Mouse (Mus musculus): ENCODE results near the gene Pla2g12b. TPM values are rescaled to one million over a fixed set of nuclear protein-coding genes. Genes with fewer than 3 reads are reported as not detected.
A peak's percentile ranks its signal among the peaks of the same experiment; 100 is the strongest.
"Not testable (repeated sequence)": the region's sequence is repeated elsewhere in the genome, so short reads cannot be mapped to it uniquely, and the experiment has no call there.

Gene Pla2g12b
- total RNA-seq (2015) (not detected in 2 replicates), total RNA-seq (2017) (not detected in 2 replicates)

GRCm38 (mm10) chr10:59402899-59403792 lies at the start of gene Pla2g12b:
Gene Pla2g12b, plus strand, starts transcription at chr10:59403660.
- ATAC-seq (ENCODE audit: poor library complexity, severe bottlenecking) = no peak

- ATAC-seq (ENCODE audit: poor library complexity, severe bottlenecking) = no peak
Observed at GRCm38 (mm10) chr10:59354120-59354519, 49.3 kb upstream of the Pla2g12b start.

DNA sequence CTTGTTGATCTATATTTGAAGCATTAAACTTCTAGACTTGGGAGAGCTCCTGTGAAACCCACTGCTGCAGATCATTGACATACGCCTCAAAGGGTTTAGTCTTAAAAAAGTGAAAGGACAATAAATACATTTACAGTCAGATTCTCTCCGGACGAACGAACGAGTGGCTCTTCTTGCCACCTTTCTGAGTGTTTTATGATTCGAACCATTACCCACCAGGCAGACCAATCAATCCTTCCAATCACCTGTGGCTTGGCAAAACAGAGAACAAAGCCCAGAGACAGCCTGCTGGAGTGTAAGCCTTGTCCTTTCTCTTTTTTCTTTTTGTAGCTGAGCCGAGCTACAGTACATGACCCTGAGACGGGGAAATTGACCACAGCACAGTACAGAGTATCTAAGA lies 48.4 kb upstream of the Pla2g12b start:
- no peak for ATAC-seq (ENCODE audit: poor library complexity, severe bottlenecking)

DNA sequence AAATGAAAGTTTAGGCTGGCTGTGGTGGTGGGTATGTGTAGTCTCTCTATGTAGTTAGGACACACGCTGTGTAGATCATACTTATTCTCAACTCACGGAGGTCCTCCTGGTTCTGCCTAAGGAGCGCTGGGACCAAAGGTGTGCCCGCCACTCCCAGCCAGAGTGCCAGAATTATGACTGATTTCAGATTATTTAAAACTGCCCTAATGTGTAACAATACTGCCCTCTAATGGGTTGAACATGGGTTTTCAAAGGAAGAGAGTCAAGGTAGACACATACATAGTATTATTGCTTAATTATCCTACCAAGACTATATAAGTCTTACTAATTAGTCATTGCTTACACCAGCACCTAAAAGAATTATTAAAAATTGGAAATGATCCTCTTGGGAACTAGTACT lies 44.7 kb upstream of the Pla2g12b start:
- ATAC-seq (ENCODE audit: poor library complexity, severe bottlenecking) = no peak

- no peak for ATAC-seq (ENCODE audit: poor library complexity, severe bottlenecking)
Observed at GRCm38 (mm10) chr10:59363208-59363607, 40.3 kb upstream of the Pla2g12b start.

DNA sequence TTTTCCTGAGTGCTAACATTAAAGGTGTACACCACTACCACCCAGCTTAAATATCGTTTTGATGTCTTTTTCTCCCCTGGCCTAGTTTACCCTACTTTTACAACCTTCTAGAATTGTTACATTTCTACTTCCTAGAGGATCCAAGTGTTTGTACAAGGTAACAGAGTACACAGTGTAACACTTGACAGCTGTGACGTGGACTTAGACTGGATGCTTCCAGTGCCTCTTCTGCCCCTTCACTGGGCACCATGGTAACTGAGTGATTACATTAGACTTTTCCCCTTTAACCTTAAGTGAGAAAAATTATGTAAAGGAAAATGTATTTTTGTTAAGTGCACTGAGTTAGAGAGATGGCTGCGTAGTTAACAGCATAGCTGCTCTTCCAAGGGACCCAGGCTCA lies 38.9 kb upstream of the Pla2g12b start:
- ATAC-seq (ENCODE audit: poor library complexity, severe bottlenecking) = no peak

DNA sequence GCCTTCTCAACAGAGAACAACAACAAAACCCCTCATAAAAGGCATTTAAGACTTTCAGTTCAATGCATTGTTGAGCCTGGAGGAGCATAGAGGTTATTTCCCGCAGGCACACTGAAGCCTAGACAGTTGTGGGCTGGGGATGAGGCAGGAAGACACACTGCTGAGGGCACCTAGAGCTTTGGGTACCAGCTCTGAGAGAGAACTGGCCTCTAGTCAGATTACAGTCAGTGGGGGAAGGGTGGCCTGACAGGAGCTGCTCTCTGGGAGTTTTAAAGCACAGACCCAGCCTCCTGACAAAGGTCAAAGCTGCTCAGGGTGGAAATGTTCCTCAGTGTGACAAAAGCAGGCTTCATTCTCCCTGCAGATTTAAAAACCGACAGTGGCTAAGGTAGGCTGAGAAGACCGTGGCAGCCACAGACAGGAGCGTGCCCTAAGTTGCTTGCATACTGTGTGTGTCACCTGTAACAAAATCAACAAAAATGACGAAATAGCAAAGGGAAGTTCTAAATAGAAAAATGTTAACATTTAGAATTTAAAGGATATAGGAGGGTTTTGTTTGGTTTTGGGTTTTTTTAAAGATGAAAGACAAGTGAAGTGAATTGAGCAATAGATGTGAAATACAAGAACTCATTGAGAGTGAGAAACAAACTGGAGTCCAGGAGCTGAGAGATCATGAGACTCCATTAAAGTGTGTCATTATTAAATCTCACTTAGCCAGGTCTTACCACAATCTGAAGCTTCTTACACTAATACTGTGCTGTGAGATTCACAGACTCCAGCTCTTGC lies 37.5 kb upstream of the Pla2g12b start:
- ATAC-seq (ENCODE audit: poor library complexity, severe bottlenecking) = no peak

DNA sequence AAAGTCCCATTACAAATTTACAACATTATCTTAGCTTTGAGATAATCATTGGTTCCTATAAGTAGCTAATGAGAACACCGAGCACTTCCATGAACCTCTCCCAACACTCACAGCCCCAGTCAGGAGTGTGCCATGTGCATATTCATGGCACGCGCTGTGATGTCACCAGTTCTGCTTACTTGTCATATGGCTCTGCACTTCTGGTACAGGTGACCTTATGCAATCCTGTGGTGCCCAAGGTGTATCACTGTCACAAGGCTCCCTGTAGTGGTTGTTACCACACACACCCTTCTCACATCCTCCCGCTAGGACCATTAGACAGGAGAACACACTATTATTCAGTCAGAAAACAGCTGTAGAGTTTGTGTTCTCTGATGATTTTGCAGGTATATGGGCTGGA lies 36.7 kb upstream of the Pla2g12b start:
- no peak for ATAC-seq (ENCODE audit: poor library complexity, severe bottlenecking)

- ATAC-seq (ENCODE audit: poor library complexity, severe bottlenecking) = no peak
Observed at GRCm38 (mm10) chr10:59367206-59367605, 36.3 kb upstream of the Pla2g12b start.

- no peak for ATAC-seq (ENCODE audit: poor library complexity, severe bottlenecking)
Observed at GRCm38 (mm10) chr10:59368729-59369128, 34.7 kb upstream of the Pla2g12b start.

DNA sequence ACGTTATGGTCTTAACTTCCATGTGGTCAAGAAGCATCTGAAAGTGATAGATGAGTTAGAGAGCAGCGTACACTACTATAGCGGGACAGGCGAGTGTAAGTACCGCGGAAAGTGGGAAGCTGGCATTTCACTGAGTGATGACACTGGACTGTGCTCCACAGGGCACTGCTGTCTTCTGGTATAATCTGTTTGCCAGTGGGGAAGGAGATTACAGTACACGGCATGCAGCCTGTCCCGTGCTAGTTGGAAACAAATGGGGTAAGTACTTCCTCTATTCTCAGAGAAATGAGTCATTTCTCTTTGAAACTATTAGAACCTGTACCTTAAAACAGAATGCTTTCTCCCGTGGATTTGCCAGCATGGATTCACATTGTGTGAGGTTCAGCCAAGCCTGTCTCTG lies 34.0 kb upstream of the Pla2g12b start:
- ATAC-seq (ENCODE audit: poor library complexity, severe bottlenecking) = peak; percentile 35; the same call in 1 of the 2 replicates

DNA sequence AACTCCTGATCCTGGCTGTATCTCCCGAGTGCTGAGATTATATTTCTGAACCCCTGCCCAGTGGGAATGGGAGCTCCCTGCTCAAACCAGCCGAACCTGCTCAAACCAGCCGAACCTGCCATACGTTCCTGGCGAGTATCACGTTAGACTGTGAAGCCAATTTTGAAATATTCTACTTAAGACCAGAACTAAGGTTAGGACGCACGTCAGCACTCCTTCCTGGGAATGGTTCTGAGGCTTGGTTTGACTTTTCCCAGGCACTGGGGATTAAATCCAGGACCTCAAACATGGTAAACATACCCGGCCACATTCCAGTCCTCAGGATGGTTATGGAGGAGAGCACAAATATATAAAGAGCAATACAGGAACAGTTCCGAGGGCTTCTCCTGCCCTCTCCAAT lies 25.6 kb upstream of the Pla2g12b start:
- ATAC-seq (ENCODE audit: poor library complexity, severe bottlenecking) = no peak

DNA sequence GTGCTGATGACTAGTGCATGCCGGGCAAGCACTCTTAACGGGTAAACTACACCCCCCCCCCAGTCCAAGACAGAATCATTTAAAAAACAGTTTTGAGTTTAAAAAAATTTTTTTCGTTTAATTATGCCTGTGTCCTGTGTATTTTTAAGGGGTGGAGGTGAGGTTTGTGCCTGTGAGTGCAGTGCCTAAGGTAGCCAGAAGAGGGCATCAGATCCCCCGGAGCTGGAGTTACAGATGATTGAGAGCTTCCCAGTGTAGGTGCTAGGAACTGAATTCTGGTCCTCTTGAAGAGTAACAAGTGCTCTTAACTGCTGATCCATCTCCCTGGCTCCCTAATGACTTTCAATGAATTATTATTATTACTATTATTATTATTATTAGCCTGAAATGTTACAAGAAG lies 24.7 kb upstream of the Pla2g12b start:
- no peak for ATAC-seq (ENCODE audit: poor library complexity, severe bottlenecking)

- ATAC-seq (ENCODE audit: poor library complexity, severe bottlenecking) = no peak
Observed at GRCm38 (mm10) chr10:59379927-59380326, 23.5 kb upstream of the Pla2g12b start.

DNA sequence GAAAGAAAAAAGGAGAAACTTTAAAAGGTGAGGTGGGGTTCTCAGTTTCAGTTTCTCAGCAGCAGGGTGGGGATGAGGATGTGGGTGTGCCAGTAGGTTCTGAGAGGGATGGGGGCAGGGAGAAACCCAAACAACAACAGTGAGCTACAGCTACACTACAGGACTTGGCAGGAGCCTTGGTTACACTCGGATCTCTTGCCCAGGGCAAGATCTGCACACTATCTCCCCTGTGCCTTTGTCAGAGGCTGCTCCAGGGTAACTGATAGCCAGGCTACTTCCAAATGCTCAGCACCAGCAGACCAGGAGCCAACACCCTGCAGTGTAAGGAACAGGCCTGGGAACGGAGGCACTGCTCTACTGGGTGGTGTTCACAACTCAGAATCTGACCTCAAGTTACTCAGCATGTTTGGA lies 23.0 kb upstream of the Pla2g12b start:
- ATAC-seq (ENCODE audit: poor library complexity, severe bottlenecking) = 0 out of 2 replicates have a peak, but pooled peaks have one; percentile 21

GRCm38 (mm10) chr10:59381563-59381962 lies 21.9 kb upstream of the Pla2g12b start:
- ATAC-seq (ENCODE audit: poor library complexity, severe bottlenecking) = not testable (repeated sequence)

DNA sequence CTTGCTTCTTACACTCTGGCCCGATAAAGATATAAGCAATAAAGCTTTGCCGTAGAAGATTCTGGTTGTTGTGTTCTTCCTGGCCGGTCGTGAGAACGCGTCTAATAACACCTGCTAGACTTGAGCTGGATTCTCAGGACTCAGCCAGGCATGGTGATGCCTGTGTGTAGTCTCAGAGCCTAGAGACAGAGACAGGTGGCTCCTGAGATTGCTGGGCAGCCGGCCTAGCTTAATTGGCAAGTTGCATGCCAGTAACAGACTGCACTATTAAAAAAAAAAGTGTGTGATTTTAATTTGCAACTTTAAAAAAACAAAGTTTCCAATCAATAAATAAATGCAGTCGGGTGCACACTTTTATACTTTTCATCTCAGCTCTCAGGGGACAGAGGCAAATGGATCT lies 16.5 kb upstream of the Pla2g12b start:
- no peak for ATAC-seq (ENCODE audit: poor library complexity, severe bottlenecking)

- no peak for ATAC-seq (ENCODE audit: poor library complexity, severe bottlenecking)
Observed at GRCm38 (mm10) chr10:59389652-59390051, 13.8 kb upstream of the Pla2g12b start.

- no peak for ATAC-seq (ENCODE audit: poor library complexity, severe bottlenecking)
Observed at GRCm38 (mm10) chr10:59391907-59392306, 11.6 kb upstream of the Pla2g12b start.

GRCm38 (mm10) chr10:59395461-59395860 lies 8.0 kb upstream of the Pla2g12b start, which contains the start of gene Gm10273:
Gene Gm10273, plus strand, starts transcription at chr10:59395632.
- ATAC-seq (ENCODE audit: poor library complexity, severe bottlenecking) = peak; percentile 66

- no peak for ATAC-seq (ENCODE audit: poor library complexity, severe bottlenecking)
Observed at GRCm38 (mm10) chr10:59403793-59404149, 311 bp downstream of the Pla2g12b start.

- ATAC-seq (ENCODE audit: poor library complexity, severe bottlenecking) = no peak
Observed at GRCm38 (mm10) chr10:59408499-59408898, 5.0 kb downstream of the Pla2g12b start.

Data from megakaryocyte, adult 5-6 weeks (primary cell).